Mouse (Mus musculus) liver, adult 2 months (tissue): ENCODE data around the gene Lrrc23.

ENCODE experiments used
- CTCF ChIP-seq: fragments of 200-500 bp; IDR thresholded peaks from 2 replicates; pipeline ENCODE4 v1.5.1; 2011; ENCODE audit warnings: low read depth, low read length, control low read depth
- POLR2A ChIP-seq: fragments of 200-500 bp; IDR thresholded peaks from 2 replicates; pipeline ENCODE4 v1.6.1; 2011; ENCODE audit warnings: low read length, control low read depth; ENCODE audit not compliant: insufficient read depth; ENCODE audit errors: extremely low read depth

- TF ChIP-seq POLR2A (no peak), CTCF (no peak)
Observed at GRCm38 (mm10) chr6:124731038-124731437, 48.5 kb downstream of the Lrrc23 start.
